ENCODE assay signal across 32 mouse cellular contexts in genomic region chr16:41913346-41913745, GRCm38 (mm10).
"Had no signal": no experiment of that assay in that cellular context is flagged by ENCODE, and none has a peak within 500 bp of the region (broad histone marks: within the 10 kb centered on the region; RNA-seq: fewer than 3 reads in every experiment).

No protein-coding gene starts in this region.

- H3K4me3 ChIP-seq: heart, embryonic 10.5 days; heart, embryonic 12.5 days; heart, embryonic 13.5 days; heart, embryonic 15.5 days; hindbrain, embryonic 10.5 days; hindbrain, embryonic 12.5 days; hindbrain, embryonic 13.5 days; hindbrain, embryonic 15.5 days; intestine, embryonic 15.5 days; layer of hippocampus, adult 2 months had no signal

- H3K36me3 ChIP-seq: heart, embryonic 10.5 days; heart, embryonic 12.5 days; heart, embryonic 13.5 days; heart, embryonic 15.5 days; hindbrain, embryonic 10.5 days; hindbrain, embryonic 12.5 days; hindbrain, embryonic 13.5 days; hindbrain, embryonic 15.5 days; intestine, embryonic 15.5 days had no signal

- H3K27ac ChIP-seq: heart, embryonic 10.5 days; heart, embryonic 13.5 days; heart, embryonic 15.5 days; hindbrain, embryonic 10.5 days; hindbrain, embryonic 12.5 days; hindbrain, embryonic 13.5 days; hindbrain, embryonic 14.5 days; hindbrain, embryonic 15.5 days; hindbrain, postnatal 0 days; intestine, embryonic 15.5 days had no signal

- DNase-seq: heart, postnatal 10 days; heart, postnatal 14 days; heart, postnatal 36 days; heart, postnatal 4 days; kidney, adult 11 months; kidney, adult 18-20 months; kidney, adult 2 months; kidney, adult 8-10 months; kidney, adult 9 months; kidney, postnatal 10 days; kidney, postnatal 14 days; kidney, postnatal 25 days; kidney, postnatal 36 days; kidney, postnatal 4 days; layer of hippocampus, adult 9-11 months; layer of hippocampus, postnatal 36 days had no signal

- H3K9ac ChIP-seq: heart, embryonic 12.5 days; heart, embryonic 13.5 days; heart, embryonic 15.5 days; hindbrain, embryonic 12.5 days; hindbrain, embryonic 13.5 days; hindbrain, embryonic 14.5 days; hindbrain, embryonic 15.5 days; intestine, embryonic 15.5 days had no signal

- H3K9me3 ChIP-seq: heart, embryonic 10.5 days; heart, embryonic 12.5 days; heart, embryonic 13.5 days; heart, embryonic 15.5 days; hindbrain, embryonic 10.5 days; hindbrain, embryonic 12.5 days; hindbrain, embryonic 13.5 days; hindbrain, embryonic 15.5 days; intestine, embryonic 15.5 days had no signal

- H3K4me2 ChIP-seq: heart, embryonic 11.5 days; heart, embryonic 12.5 days; heart, embryonic 13.5 days; heart, embryonic 15.5 days; hindbrain, embryonic 12.5 days; hindbrain, embryonic 13.5 days; hindbrain, embryonic 14.5 days; hindbrain, embryonic 15.5 days; intestine, embryonic 15.5 days had no signal

- H3K27me3 ChIP-seq: heart, embryonic 12.5 days; heart, embryonic 13.5 days; heart, embryonic 15.5 days; hindbrain, embryonic 12.5 days; hindbrain, embryonic 13.5 days; hindbrain, embryonic 15.5 days; intestine, embryonic 15.5 days had no signal

- H3K4me1 ChIP-seq: heart, embryonic 10.5 days; heart, embryonic 13.5 days; heart, embryonic 15.5 days; hindbrain, embryonic 10.5 days; hindbrain, embryonic 12.5 days; intestine, embryonic 15.5 days had no signal

- ATAC-seq: hindbrain, postnatal 0 days; inflammation-experienced regulatory T-cells, adult 6 months; intestine, embryonic 15.5 days; intestine, embryonic 16.5 days; intestine, postnatal 0 days had no signal
